Mouse (Mus musculus) fat pad, adult 2 months (tissue): ENCODE measurements around the gene Tpbgl.

Experiments
- DNase-seq: peaks from one replicate; pipeline ENCODE4 v3.0.0-alpha.2; 2011; ENCODE audit warnings: low read depth, low spot score; ENCODE audit errors: extremely low read depth

Gene Tpbgl

GRCm38 (mm10) chr7:99642078-99642477 is 15.2 kb upstream of the Tpbgl start:
- no peak for DNase-seq

- no peak for DNase-seq
These were observed 14.3 kb upstream of the Tpbgl start for GRCm38 (mm10) chr7:99641245-99641644.

- no peak for DNase-seq
These were observed 7.2 kb upstream of the Tpbgl start for GRCm38 (mm10) chr7:99633966-99634665.

- DNase-seq, result no peak
These were observed 5.4 kb upstream of the Tpbgl start for GRCm38 (mm10) chr7:99632286-99632685.

- DNase-seq, result no peak
These were observed 463 bp upstream of the Tpbgl start for GRCm38 (mm10) chr7:99627366-99627765.

GRCm38 (mm10) chr7:99625722-99626375 is 1.1 kb downstream of the Tpbgl start:
- no peak for DNase-seq

- DNase-seq, result no peak
These were observed 8.0 kb downstream of the Tpbgl start for GRCm38 (mm10) chr7:99618860-99619259.

GRCm38 (mm10) chr7:99618264-99618663 is 8.6 kb downstream of the Tpbgl start:
- no peak for DNase-seq

GRCm38 (mm10) chr7:99607632-99608031 is 19.3 kb downstream of the Tpbgl start:
- DNase-seq, result no peak

GRCm38 (mm10) chr7:99606766-99607165 is 20.1 kb downstream of the Tpbgl start:
- DNase-seq, result no peak

- no peak for DNase-seq
These were observed 20.6 kb downstream of the Tpbgl start for GRCm38 (mm10) chr7:99606303-99606702.

GRCm38 (mm10) chr7:99605058-99605457 is 21.8 kb downstream of the Tpbgl start:
- DNase-seq, result no peak

GRCm38 (mm10) chr7:99603875-99604662 is 22.8 kb downstream of the Tpbgl start:
- DNase-seq, result no peak

GRCm38 (mm10) chr7:99598722-99599121 is 28.2 kb downstream of the Tpbgl start:
- DNase-seq, result no peak

GRCm38 (mm10) chr7:99593868-99594803 is 32.8 kb downstream of the Tpbgl start:
- no peak for DNase-seq

GRCm38 (mm10) chr7:99592669-99593068 is 34.2 kb downstream of the Tpbgl start:
- no peak for DNase-seq

- DNase-seq, result no peak
These were observed 36.3 kb downstream of the Tpbgl start for GRCm38 (mm10) chr7:99590646-99591045.

- DNase-seq, result no peak
These were observed 36.8 kb downstream of the Tpbgl start for GRCm38 (mm10) chr7:99590064-99590463.

- no peak for DNase-seq
These were observed 40.9 kb downstream of the Tpbgl start for GRCm38 (mm10) chr7:99585976-99586375.

GRCm38 (mm10) chr7:99583625-99584024 is 43.3 kb downstream of the Tpbgl start:
- DNase-seq, result no peak

- no peak for DNase-seq
These were observed 44.0 kb downstream of the Tpbgl start for GRCm38 (mm10) chr7:99582867-99583266.
